Mouse (Mus musculus) midbrain, embryonic 11.5 days (tissue): Measurements from ENCODE around the gene Ms4a4c. TPM values are rescaled to one million over a fixed set of nuclear protein-coding genes. Genes with fewer than 3 reads are reported as not detected.
"Not testable (repeated sequence)": the region's sequence is repeated elsewhere in the genome, so short reads cannot be mapped to it uniquely, and the experiment has no call there.

Experiments
- ATAC-seq: fragments of 200-750 bp; cut with Nextera tagmentation; 2 replicates; pipeline ENCODE4 v1.8.0; 2017; ENCODE audit warnings: moderate TSS enrichment, moderate library complexity; ENCODE audit not compliant: low FRiP score
- DNase-seq: peaks from one replicate; pipeline ENCODE4 v3.0.0; 2015; ENCODE audit warnings: low spot score; ENCODE audit errors: missing footprints
- H3K27ac ChIP-seq: fragments of 300-500 bp; sonication (generic); 2 replicates; pipeline ENCODE4 v1.5.1; 2014; ENCODE audit warnings: low read depth, low read length
- H3K27me3 ChIP-seq: fragments of 300-500 bp; sonication (generic); 2 replicates; pipeline ENCODE4 v1.6.1; 2014; ENCODE audit warnings: mild to moderate bottlenecking, low read length, moderate library complexity, mixed read lengths; ENCODE audit not compliant: control insufficient read depth, insufficient read depth
- H3K36me3 ChIP-seq: fragments of 300-500 bp; sonication (generic); 2 replicates; pipeline ENCODE4 v1.6.1; 2014; ENCODE audit warnings: mild to moderate bottlenecking, low read length, moderate library complexity, mixed read lengths; ENCODE audit not compliant: control insufficient read depth, insufficient read depth
- H3K4me1 ChIP-seq: fragments of 300-500 bp; sonication (generic); 2 replicates; pipeline ENCODE4 v1.6.1; 2014; ENCODE audit warnings: low read length; ENCODE audit not compliant: control insufficient read depth, insufficient read depth
- H3K4me2 ChIP-seq: fragments of 300-500 bp; sonication (generic); 2 replicates; pipeline ENCODE4 v1.6.1; 2014; ENCODE audit warnings: mild to moderate bottlenecking, moderate library complexity
- H3K4me3 ChIP-seq: fragments of 300-500 bp; sonication (generic); 2 replicates; pipeline ENCODE4 v1.5.1; 2014; ENCODE audit warnings: low read depth, low read length
- H3K9ac ChIP-seq: fragments of 300-500 bp; sonication (generic); 2 replicates; pipeline ENCODE4 v1.6.1; 2014; ENCODE audit warnings: low read length
- H3K9me3 ChIP-seq: fragments of 300-500 bp; sonication (generic); 2 replicates; pipeline ENCODE4 v1.6.1; 2016; ENCODE audit warnings: low read length; ENCODE audit not compliant: control insufficient read depth
- WGBS: fragments of 180-500 bp; shearing (Covaris S2); extraction: QIAGEN DNeasy Blood & Tissue Kit; methylation state at CpG from one replicate; pipeline ENCODE4 v1.1.7; 2014; 5-methylcytosine and 5-hydroxymethylcytosine counted together
- polyA plus RNA-seq: library from polyadenylated mRNA; unstranded; fragments of >200 nt; fragmentation: Nextera tagmentation; extraction: Ambion mirVana; gene quantifications from 2 replicates; pipeline ENCODE4 v1.2.1, GENCODE M21; 2014

Gene Ms4a4c
- polyA plus RNA-seq, 1 experiment from 2014 or later = 0.30 TPM

- no peaks in the 10 kb centered on the region for H3K36me3 ChIP-seq
- no peak overlapping the region for H3K9ac ChIP-seq
- no peak overlapping the region for H3K27ac ChIP-seq
- no peaks in the 10 kb centered on the region for H3K27me3 ChIP-seq
- H3K4me1 ChIP-seq = no peaks in the 10 kb centered on the region
- WGBS = 82% methylated on average over 4 of the region's 4 CpGs
- no peak overlapping the region for H3K4me3 ChIP-seq
- no peak for DNase-seq
- no peak for ATAC-seq
- no peak overlapping the region for H3K4me2 ChIP-seq
- H3K9me3 ChIP-seq = no peaks in the 10 kb centered on the region
Measured at GRCm38 (mm10) chr19:11435058-11435834, 30.7 kb downstream of the Ms4a4c start.

GRCm38 (mm10) chr19:11443338-11443737, 38.8 kb downstream of the Ms4a4c start, which contains the start of gene Ms4a4b:
Gene Ms4a4b, plus strand, starts transcription at chr19:11443553.
- no peaks in the 10 kb centered on the region for H3K9me3 ChIP-seq
- H3K27me3 ChIP-seq = no peaks in the 10 kb centered on the region
- no peak within 1 kb of the TSS for H3K4me3 ChIP-seq
- no peaks in the 10 kb centered on the region for H3K4me1 ChIP-seq
- no peak within 1 kb of the TSS for H3K27ac ChIP-seq
- H3K36me3 ChIP-seq = no peaks in the 10 kb centered on the region
- ATAC-seq (no peak), DNase-seq (no peak)
- no peak within 1 kb of the TSS for H3K4me2 ChIP-seq
- no peak within 1 kb of the TSS for H3K9ac ChIP-seq

GRCm38 (mm10) chr19:11443964-11444363, 39.4 kb downstream of the Ms4a4c start:
- no peaks in the 10 kb centered on the region for H3K4me1 ChIP-seq
- no peaks in the 10 kb centered on the region for H3K9me3 ChIP-seq
- H3K9ac ChIP-seq = no peak overlapping the region
- no peak overlapping the region for H3K4me3 ChIP-seq
- no peak for DNase-seq
- H3K27ac ChIP-seq = no peak overlapping the region
- no peaks in the 10 kb centered on the region for H3K36me3 ChIP-seq
- no peak overlapping the region for H3K4me2 ChIP-seq
- H3K27me3 ChIP-seq = no peaks in the 10 kb centered on the region
- WGBS = 90% methylated on average over 5 of the region's 5 CpGs
- ATAC-seq = no peak

DNA sequence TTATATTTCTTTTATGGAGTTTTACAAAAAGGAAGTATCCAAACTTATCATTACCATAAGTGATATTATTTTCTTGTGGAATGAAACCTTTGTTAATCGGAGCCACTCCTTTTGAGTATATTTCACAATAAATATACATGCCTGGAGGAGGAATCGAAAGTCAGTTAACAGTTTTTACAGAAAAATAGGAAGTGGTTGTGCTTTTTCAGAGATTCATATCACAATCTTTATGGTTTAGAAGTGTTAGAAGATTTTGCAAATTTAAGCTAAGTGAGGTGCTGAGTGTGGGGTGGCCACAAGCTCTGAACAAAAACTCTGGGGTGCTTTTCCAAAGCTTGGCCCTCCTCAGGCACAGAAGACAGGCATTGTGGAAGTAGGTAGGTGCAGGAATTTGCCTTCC, 42.7 kb downstream of the Ms4a4c start:
- no peaks in the 10 kb centered on the region for H3K27me3 ChIP-seq
- no peaks in the 10 kb centered on the region for H3K4me1 ChIP-seq
- H3K9ac ChIP-seq = no peak overlapping the region
- 83% methylated on average over 2 of the region's 2 CpGs for WGBS
- DNase-seq (no peak), ATAC-seq (no peak)
- H3K4me2 ChIP-seq = no peak overlapping the region
- H3K27ac ChIP-seq = no peak overlapping the region
- H3K9me3 ChIP-seq = no peaks in the 10 kb centered on the region
- no peak overlapping the region for H3K4me3 ChIP-seq
- no peaks in the 10 kb centered on the region for H3K36me3 ChIP-seq

DNA sequence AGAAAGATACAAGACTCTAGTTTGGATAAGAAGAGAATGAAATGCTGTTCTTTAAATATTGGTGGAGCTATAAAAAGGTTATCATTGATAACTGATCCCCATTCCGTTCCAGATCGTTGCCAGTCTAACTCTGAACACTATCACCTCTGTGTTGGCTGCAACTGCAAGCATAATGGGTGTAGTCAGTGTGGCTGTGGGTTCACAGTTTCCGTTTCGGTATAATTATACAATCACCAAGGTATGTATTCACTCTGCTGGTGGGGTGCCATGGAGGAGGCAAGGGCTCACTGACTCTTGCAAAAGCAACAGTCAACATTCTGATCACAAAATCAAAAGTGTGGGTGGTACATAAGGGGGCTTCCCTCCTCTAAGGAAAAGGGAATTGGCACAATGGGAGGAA, 54.5 kb downstream of the Ms4a4c start:
- not testable (repeated sequence) for H3K4me2 ChIP-seq, H3K9ac ChIP-seq, H3K27ac ChIP-seq, H3K36me3 ChIP-seq, H3K27me3 ChIP-seq, ATAC-seq, H3K9me3 ChIP-seq, H3K4me1 ChIP-seq, H3K4me3 ChIP-seq, DNase-seq
- WGBS = 88% methylated on average over 3 of the region's 4 CpGs

GRCm38 (mm10) chr19:11464795-11465194, 60.2 kb downstream of the Ms4a4c start:
- H3K9me3 ChIP-seq, DNase-seq, H3K4me2 ChIP-seq, ATAC-seq, H3K36me3 ChIP-seq, H3K27me3 ChIP-seq, H3K27ac ChIP-seq, H3K9ac ChIP-seq, H3K4me1 ChIP-seq, H3K4me3 ChIP-seq: not testable (repeated sequence)
- 58% methylated on average over 1 of the region's 1 CpGs for WGBS

GRCm38 (mm10) chr19:11466471-11466870, 61.9 kb downstream of the Ms4a4c start:
- no peaks in the 10 kb centered on the region for H3K9me3 ChIP-seq
- WGBS = 76% methylated on average over 5 of the region's 5 CpGs
- DNase-seq (no peak), ATAC-seq (no peak)
- H3K9ac ChIP-seq = no peak overlapping the region
- no peaks in the 10 kb centered on the region for H3K4me1 ChIP-seq
- no peaks in the 10 kb centered on the region for H3K36me3 ChIP-seq
- H3K4me2 ChIP-seq = no peak overlapping the region
- no peaks in the 10 kb centered on the region for H3K27me3 ChIP-seq
- H3K4me3 ChIP-seq = no peak overlapping the region
- no peak overlapping the region for H3K27ac ChIP-seq

- WGBS = 70% methylated on average over 1 of the region's 1 CpGs
- ATAC-seq, H3K4me3 ChIP-seq, H3K9me3 ChIP-seq, DNase-seq, H3K9ac ChIP-seq, H3K4me1 ChIP-seq, H3K27me3 ChIP-seq, H3K27ac ChIP-seq, H3K36me3 ChIP-seq, H3K4me2 ChIP-seq: not testable (repeated sequence)
Measured at GRCm38 (mm10) chr19:11468361-11468760, 63.8 kb downstream of the Ms4a4c start.

DNA sequence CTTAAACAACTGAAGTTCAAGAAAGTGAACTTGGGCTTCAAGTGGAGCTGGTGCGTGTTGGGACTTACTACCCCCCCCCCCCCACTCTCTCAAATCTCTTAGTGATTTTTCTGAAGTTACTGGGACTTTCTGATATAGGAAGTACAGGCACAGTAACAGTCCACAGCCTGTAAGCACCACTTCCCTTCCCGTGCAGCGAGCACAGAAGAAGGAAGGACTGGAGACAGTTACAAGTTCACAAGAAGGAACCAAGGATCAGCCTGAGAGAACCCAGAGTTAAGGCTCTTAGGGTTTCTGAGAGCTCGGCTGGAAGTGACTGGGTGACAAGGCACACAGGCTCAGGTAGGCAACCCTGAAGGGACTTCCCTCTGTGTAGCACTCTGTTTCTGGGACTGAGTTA, 64.6 kb downstream of the Ms4a4c start, which contains the start of gene Ms4a6c:
Gene Ms4a6c, plus strand, starts transcription at position 152 of the 400 bp plus-strand sequence.
- not testable (repeated sequence) for H3K36me3 ChIP-seq, ATAC-seq, DNase-seq, H3K9me3 ChIP-seq, H3K4me3 ChIP-seq, H3K9ac ChIP-seq, H3K4me2 ChIP-seq, H3K27me3 ChIP-seq, H3K4me1 ChIP-seq, H3K27ac ChIP-seq
- 88% methylated on average over 4 of the region's 4 CpGs for WGBS
